Mouse (Mus musculus) spleen, adult 2 months (tissue): Measurements from ENCODE around the gene Cd96. TPM values are rescaled to one million over a fixed set of nuclear protein-coding genes. Genes with fewer than 3 reads are reported as not detected.
"Not testable (repeated sequence)": the region's sequence is repeated elsewhere in the genome, so short reads cannot be mapped to it uniquely, and the experiment has no call there.

ENCODE experiments used
- DNase-seq, 2 experiments: peaks; one replicate each; pipeline versions ENCODE4 v3.0.0 to v3.0.0-alpha.2; 2012 to 2021; ENCODE audit warnings: low spot score in 2 of 2, low read depth in 1 of 2
- H3K27ac ChIP-seq: fragments of 200-500 bp; 2 replicates; pipeline ENCODE4 v1.5.1; 2012; ENCODE audit warnings: low read length, inconsistent platforms; ENCODE audit not compliant: insufficient read depth
- H3K27me3 ChIP-seq: fragments of 200-500 bp; 2 replicates; pipeline ENCODE4 v1.6.1; 2012; ENCODE audit warnings: mild to moderate bottlenecking, moderate library complexity, low read length, inconsistent platforms; ENCODE audit not compliant: control insufficient read depth, insufficient read depth
- H3K36me3 ChIP-seq: fragments of 200-500 bp; 2 replicates; pipeline ENCODE4 v1.6.1; 2012; ENCODE audit warnings: mild to moderate bottlenecking, low read length, inconsistent platforms; ENCODE audit not compliant: control insufficient read depth, insufficient read depth
- H3K4me1 ChIP-seq: fragments of 200-500 bp; 2 replicates; pipeline ENCODE4 v1.6.1; 2011; ENCODE audit warnings: inconsistent platforms; ENCODE audit not compliant: control insufficient read depth, insufficient read depth, insufficient read length
- H3K4me3 ChIP-seq: fragments of 200-500 bp; 2 replicates; pipeline ENCODE4 v1.5.1; 2011; ENCODE audit warnings: mild to moderate bottlenecking, inconsistent platforms; ENCODE audit not compliant: insufficient read depth, insufficient read length; ENCODE audit errors: extremely low read depth
- CTCF ChIP-seq: fragments of 200-500 bp; IDR thresholded peaks from 2 replicates; pipeline ENCODE4 v1.5.1; 2011; ENCODE audit warnings: mild to moderate bottlenecking, inconsistent platforms; ENCODE audit not compliant: insufficient read depth, insufficient read length, insufficient replicate concordance; ENCODE audit errors: extremely low read depth
- POLR2A ChIP-seq: fragments of 200-500 bp; IDR thresholded peaks from 2 replicates; pipeline ENCODE4 v1.6.1; 2011; ENCODE audit warnings: low read depth, low read length, inconsistent platforms
- WGBS: fragments of 180-500 bp; shearing (Covaris S2); methylation state at CpG from one replicate; pipeline ENCODE4 v1.1.7; 2018; 5-methylcytosine and 5-hydroxymethylcytosine counted together
- polyA plus RNA-seq: library from polyadenylated mRNA; depleted of rRNA; stranded (reverse); fragments of >200 nt; gene quantifications from 2 replicates; pipeline ENCODE4 v1.2.3, GENCODE M21; 2012; rRNA removed

The Cd96 gene
- polyA plus RNA-seq = 3.6 and 4.7 TPM in 2 replicates

- H3K4me1 ChIP-seq = 0 out of 2 replicates have a peak, but pooled peaks cover 4% of the 10 kb centered on the region
- TF ChIP-seq CTCF (no peak), POLR2A (peak; percentile 20; the same call in 1 of the 2 replicates)
- no peaks in the 10 kb centered on the region for H3K36me3 ChIP-seq
- 7% methylated on average over 10 of the region's 10 CpGs for WGBS
- peak within 1 kb of the TSS; percentile 65 for H3K27ac ChIP-seq
- peak; percentile 27 for DNase-seq
- peak within 1 kb of the TSS; percentile 32 for H3K4me3 ChIP-seq
- no peaks in the 10 kb centered on the region for H3K27me3 ChIP-seq
Observed at GRCm38 (mm10) chr16:46120020-46120419, at the start of gene Cd96. Gene Cd96 (minus strand): TSS chr16:46120251.

GRCm38 (mm10) chr16:46166971-46167370 is 46.9 kb upstream of the Cd96 start:
- no peak for DNase-seq
- Histone ChIP-seq H3K4me1 (no peaks in the 10 kb centered on the region), H3K27ac (no peak overlapping the region), H3K27me3 (no peaks in the 10 kb centered on the region), H3K4me3 (no peak overlapping the region), H3K36me3 (no peaks in the 10 kb centered on the region)
- TF ChIP-seq CTCF (no peak), POLR2A (no peak)
- 80% methylated on average over 3 of the region's 3 CpGs for WGBS

- no peak overlapping the region for H3K4me3 ChIP-seq
- no peak for DNase-seq
Observed at GRCm38 (mm10) chr16:46165305-46165704, 45.3 kb upstream of the Cd96 start.

GRCm38 (mm10) chr16:46154832-46155231 is 34.8 kb upstream of the Cd96 start, which contains the start of gene Gm4737:
Gene Gm4737 (minus strand): TSS chr16:46155077.
- not testable (repeated sequence) for H3K4me3 ChIP-seq, H3K27ac ChIP-seq, DNase-seq, H3K27me3 ChIP-seq, H3K36me3 ChIP-seq, H3K4me1 ChIP-seq
- over 99% methylated on average over 9 of the region's 16 CpGs for WGBS

More at GRCm38 (mm10) chr16:46165305-46165704, 45.3 kb upstream of the Cd96 start:
- TF ChIP-seq POLR2A (no peak), CTCF (no peak)
- no peak overlapping the region for H3K27ac ChIP-seq
- H3K36me3 ChIP-seq = no peaks in the 10 kb centered on the region
- WGBS = 83% methylated on average over 4 of the region's 4 CpGs
- H3K4me1 ChIP-seq = no peaks in the 10 kb centered on the region
- H3K27me3 ChIP-seq = no peaks in the 10 kb centered on the region

- Histone ChIP-seq H3K36me3 (no peaks in the 10 kb centered on the region), H3K4me3 (no peak overlapping the region), H3K27me3 (no peaks in the 10 kb centered on the region), H3K27ac (no peak overlapping the region), H3K4me1 (no peaks in the 10 kb centered on the region)
- DNase-seq = no peak
- TF ChIP-seq POLR2A (no peak), CTCF (no peak)
Observed at GRCm38 (mm10) chr16:46151141-46151540, 31.1 kb upstream of the Cd96 start.

- Histone ChIP-seq H3K36me3 (no peaks in the 10 kb centered on the region), H3K4me1 (no peaks in the 10 kb centered on the region), H3K4me3 (no peak overlapping the region), H3K27me3 (no peaks in the 10 kb centered on the region), H3K27ac (no peak overlapping the region)
- 16% methylated on average over 3 of the region's 3 CpGs for WGBS
- DNase-seq = no peak
- TF ChIP-seq POLR2A (no peak), CTCF (no peak)
Observed at GRCm38 (mm10) chr16:46148661-46149341, 28.8 kb upstream of the Cd96 start.

GRCm38 (mm10) chr16:46146962-46147361 is 26.9 kb upstream of the Cd96 start:
- H3K27me3 ChIP-seq = no peaks in the 10 kb centered on the region
- no peak for TF ChIP-seq POLR2A
- no peak for TF ChIP-seq CTCF
- H3K27ac ChIP-seq = no peak overlapping the region
- WGBS = 78% methylated on average over 3 of the region's 3 CpGs
- DNase-seq = no peak
- H3K4me1 ChIP-seq = no peaks in the 10 kb centered on the region
- H3K4me3 ChIP-seq = no peak overlapping the region
- H3K36me3 ChIP-seq = no peaks in the 10 kb centered on the region
